Mouse (Mus musculus): ENCODE data around the gene Tmed5.

- TF ChIP-seq POLR2A (IDR thresholded peaks at IDR 0.05; ENCODE audit: low read depth, low read length) (no peak; the same call in 1 of the 2 replicates), CTCF (IDR thresholded peaks at IDR 0.05; ENCODE audit: extremely low read depth, insufficient read depth, insufficient read length, insufficient replicate concordance) (no peak)
Measured at GRCm38 (mm10) chr5:108131849-108132440, 475 bp downstream of the Tmed5 start.

Data from spleen, adult 2 months (tissue).